Mouse (Mus musculus): ENCODE measurements around the gene Zzef1.
"Not testable (repeated sequence)": the region's sequence is repeated elsewhere in the genome, so short reads cannot be mapped to it uniquely, and the experiment has no call there.

The Zzef1 gene

DNA sequence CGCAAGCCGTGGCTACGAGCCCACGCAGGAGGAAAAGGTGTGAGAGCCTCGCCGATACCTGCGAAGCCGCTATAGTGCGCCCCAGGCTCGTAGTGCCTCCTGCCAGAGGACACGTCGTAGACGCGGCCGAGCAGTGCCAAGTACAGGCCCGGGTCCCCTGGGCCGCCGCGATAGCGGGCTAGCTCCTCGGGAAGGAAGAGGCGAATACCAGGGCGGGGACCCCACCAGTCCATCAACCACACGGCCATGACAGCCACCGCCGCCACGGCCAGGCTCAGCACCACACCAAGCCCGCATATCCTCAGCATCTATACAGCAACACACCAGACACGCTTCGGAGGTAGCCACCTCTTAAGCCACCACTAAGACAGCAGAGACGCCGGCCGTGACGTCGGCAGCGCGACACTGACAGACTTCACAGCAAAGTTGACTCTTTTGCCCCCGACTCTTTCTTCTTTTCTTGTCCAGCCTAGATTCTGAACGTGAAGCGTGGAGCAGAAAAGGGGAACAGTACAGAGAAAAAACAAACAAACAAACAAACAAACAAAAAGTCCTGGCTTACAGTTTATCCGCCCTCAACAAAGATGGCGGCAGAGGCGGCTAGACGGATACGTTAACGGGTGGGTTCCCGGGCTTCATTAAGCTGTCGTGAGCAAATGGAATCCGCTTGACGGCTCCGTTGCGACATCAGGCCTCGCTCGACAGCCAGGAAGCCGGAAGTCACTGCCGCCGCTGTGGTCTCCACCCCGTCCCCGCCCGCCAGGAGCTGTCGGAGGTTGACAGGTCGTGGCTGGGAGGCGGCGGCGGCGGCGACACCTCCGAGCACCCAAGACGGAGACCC is at the start of gene Zzef1, which contains the start of gene Cyb5d2:
Gene Zzef1 (plus strand): TSS at position 772 of the 841 bp plus-strand sequence.
Gene Cyb5d2 (minus strand): TSS at position 688 of the 841 bp plus-strand sequence.
- DNase-seq (ENCODE audit: low read depth) = peak; percentile 98

DNA sequence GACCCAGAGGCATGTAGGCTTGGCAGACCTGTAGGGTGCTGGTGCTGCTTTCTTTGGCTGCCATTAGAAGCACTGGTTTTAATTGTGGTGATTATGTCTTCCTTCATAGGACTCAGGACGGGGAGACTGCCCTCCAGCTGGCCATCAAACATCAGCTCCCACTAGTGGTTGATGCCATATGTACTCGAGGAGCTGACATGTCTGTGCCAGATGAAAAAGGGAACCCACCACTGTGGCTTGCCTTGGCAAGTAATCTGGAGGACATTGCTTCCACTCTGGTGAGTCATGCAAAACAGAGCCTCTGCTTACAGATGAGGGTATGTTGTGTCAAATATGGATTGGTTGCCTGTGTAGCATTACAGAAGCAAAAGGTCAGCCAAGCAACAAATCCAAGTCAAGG is 44.1 kb upstream of the Zzef1 start:
- DNase-seq (ENCODE audit: low read depth) = peak; percentile 94

DNA sequence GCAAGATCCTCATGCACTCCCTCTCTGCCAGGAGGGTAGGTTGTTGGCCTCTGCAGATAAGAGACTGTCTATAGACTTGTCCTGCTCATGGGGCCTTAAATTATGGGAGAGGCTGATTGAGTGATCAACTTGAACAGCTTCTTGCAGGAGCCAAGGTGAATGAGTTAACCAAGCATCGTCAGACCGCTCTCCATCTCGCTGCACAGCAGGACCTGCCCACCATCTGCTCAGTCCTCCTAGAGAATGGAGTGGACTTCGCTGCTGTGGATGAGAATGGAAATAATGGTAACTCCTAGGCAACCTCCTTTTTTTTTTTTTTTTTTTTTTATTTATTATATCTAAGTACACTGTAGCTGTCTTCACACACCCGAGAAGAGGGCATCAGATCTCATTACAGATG is 37.7 kb upstream of the Zzef1 start:
- DNase-seq (ENCODE audit: low read depth) = no peak

DNA sequence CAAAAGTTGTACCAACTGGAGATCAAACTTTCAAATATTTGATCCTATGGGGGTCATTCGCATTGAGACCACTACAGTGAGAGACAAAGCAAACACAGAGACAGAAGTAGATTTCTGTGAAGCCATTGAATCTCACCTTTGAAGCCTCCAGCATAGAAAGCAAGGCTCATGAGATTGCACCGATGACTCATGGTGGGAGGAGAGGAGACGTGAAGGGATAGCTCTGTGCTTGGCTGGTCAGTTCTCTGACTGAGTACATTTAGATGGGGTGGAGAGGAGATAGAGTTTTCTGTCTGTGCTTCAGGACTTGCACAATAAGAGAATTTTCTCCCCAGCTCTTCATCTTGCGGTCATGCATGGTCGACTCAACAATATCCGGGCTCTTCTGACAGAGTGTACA is 36.4 kb upstream of the Zzef1 start:
- peak; percentile 39 for DNase-seq (ENCODE audit: low read depth)

DNA sequence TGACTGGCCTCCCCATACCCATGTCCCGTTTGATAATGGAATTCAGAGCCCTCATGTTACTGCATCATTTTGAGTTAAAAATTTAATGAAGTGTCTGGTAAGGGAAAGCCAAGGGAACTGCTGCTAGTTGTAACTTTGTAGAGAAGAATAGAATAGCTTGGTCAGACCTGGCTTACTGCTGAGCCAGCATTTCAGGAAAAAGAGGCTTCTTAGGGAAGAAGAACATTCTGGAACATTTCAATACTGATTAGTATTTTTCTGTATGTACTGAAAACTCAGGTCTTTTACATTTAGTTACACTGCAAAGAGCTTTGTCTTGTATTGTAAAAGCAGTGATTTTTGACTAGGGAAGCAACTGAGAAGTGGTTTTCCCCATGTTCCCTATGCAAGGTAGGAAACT is 35.2 kb upstream of the Zzef1 start:
- no peak for DNase-seq (ENCODE audit: low read depth)

DNA sequence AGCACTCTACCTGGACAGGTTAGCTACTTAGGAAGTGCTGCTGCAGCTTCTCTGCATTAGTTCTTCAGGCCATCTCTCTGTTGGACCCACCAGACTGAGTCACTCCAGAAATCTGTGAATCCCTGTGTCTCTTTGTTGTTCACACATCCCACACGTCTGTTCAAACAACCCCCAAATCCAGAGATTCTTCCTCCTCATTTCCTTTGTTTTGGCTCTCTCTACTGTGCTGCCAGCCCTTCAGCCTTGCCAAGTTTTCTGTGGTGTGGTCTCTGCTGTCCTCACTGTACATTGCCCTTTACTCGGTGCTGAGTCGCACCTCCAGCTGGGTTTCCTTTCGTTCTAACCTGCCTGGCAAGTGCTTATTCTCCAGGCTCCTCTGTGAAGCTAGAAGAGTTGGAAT is 31.8 kb upstream of the Zzef1 start:
- DNase-seq (ENCODE audit: low read depth) = no peak

DNA sequence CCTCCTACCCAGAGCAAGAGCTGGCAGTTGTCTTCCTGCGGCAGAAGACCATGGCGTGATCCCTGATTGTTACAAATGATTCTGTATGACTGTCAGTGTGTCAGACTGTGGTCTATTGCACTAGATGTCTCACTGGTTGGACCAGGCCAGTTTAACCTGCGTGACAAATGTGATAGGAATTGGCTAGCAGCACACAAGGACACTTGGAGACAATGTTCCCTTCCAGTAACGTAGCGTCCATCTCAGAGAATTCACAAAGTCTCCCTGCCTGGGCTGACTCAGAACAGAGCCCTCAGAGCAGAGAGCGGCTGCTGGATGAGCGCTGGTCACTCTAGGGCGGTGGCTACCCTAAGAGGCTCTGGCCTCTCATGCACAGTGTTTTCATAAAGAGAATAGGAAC is 28.3 kb upstream of the Zzef1 start:
- no peak for DNase-seq (ENCODE audit: low read depth)

DNA sequence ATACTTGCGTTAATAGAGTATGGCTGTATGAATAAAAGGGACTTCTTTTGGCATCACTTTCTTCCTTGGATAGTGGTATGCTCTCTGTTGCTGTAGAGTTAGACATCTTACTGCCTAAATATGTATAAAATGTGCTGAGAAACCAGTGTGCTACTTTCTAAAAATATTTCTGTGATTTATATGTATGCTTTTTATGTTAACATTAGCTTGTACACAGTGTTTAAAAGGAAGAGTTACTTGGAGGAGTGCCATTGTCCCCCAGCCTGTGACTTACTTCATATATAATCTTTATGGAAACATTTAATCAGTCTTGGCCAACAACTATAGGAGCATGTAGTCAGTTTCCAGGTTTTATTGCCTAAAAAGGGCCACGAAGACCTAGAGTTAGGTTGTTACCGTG is 27.0 kb upstream of the Zzef1 start:
- no peak for DNase-seq (ENCODE audit: low read depth)

DNA sequence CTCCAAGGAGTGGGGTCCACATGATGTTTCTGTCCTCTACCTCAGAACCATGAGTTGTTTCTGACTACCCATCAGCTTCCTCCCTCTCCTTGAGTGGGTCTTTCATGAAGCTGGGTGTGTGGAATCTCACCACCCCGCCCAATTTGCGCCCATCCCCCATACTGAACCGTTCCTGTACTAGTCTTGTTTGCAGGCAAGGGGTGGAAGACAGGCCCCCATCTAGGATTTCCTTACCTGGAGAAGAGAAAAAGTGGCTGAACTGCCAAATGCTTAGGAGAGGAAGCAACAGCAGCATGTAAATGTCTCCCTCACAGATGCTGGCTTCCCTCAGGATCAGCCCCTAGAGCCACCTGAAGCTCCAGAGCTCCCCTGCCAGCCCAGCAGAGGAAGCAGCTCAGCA is 25.7 kb upstream of the Zzef1 start:
- DNase-seq (ENCODE audit: low read depth) = no peak

DNA sequence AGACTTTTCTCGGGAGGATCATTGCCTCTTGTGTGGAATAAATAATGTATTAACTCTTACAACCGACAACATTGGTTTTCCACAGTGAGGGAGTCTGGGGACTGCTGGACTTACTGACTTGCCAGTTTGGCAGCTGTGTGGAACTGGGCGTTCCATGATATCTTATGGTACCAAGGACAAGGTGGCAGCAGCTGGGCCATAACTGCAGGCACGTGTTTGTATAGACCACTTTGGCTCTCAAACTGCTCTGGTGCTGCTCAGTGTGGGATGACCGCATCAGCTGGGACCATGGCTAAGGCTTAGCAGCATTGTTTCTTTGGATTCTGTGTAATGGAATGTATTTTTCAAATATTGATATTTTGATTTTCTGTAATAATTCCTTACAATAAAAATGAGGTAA is 25.2 kb upstream of the Zzef1 start:
- DNase-seq (ENCODE audit: low read depth) = no peak

DNA sequence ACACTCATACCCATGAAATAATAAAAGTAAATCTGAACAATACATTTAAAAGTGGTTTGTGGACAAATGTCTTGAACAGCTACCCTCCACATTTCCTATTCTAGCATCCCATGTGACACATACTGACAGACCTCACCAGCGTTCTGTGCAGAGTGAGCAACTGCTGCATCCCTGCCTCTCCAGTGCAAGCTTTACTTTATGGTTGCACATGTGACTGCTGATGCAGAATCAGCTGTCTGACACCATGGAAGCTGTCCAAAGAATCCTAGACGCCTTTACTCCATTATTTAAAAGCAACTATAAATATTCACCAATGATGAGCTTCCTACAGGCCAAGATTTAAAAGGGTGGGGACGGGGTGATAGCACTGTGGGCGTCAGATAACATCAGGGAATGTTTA is 24.6 kb upstream of the Zzef1 start:
- DNase-seq (ENCODE audit: low read depth) = no peak

DNA sequence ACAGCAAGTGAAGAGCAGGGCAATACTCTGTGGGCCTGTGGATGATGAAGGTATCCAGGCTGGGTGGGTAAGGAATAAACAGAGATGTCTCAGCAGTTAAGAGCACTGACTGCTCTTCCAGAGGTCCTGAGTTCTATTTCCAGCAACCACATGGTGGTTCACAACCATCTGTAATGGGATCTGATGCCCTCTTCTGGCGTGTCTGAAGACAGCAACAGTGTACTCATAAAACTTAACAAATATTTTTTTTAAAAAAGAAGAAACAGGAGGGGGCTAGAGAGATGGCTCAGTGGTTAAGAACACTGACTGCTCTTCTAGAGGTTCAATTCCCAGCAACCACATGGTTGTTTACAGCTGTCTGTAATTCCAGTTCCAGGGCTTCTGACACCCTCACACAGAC is 23.4 kb upstream of the Zzef1 start:
- not testable (repeated sequence) for DNase-seq (ENCODE audit: low read depth)

DNA sequence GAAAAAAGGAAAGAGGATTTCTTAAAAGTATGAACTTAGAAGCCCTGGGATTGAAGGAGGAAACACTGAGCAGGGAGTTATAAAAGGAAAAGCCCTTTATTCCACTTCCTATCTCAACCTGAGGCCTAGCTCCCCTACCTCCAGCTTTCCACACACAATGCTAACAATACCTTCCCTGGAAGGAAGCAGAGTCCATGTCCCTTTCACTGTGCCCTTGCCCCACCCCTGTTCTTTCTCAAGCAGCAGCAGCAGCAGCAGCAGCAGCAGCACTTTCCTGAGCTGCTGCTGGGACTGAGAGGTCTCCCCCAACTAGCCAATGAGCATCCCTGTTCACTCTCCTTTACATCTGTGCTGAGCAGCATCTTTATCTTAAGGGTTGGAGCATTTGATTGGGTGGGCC is 17.1 kb upstream of the Zzef1 start:
- no peak for DNase-seq (ENCODE audit: low read depth)

DNA sequence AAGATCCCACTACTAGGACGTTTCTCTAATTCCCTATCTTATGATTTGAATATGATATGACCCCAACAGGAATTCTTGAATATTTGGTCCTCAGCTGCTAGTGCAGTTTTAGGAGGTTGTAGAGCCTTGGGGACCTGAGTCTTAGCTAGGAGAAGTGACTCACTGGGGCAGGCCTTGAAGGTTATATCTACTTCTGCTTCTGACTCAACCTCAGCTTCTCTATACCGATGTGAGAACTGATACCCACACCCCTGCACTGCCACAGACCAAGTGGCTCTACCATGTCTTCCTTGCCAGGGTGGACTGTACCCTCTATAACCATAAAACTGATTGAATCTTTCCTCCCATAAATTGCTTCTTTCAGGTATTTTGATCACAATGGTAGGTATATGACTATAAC is 13.9 kb upstream of the Zzef1 start:
- DNase-seq (ENCODE audit: low read depth) = peak; percentile 67

DNA sequence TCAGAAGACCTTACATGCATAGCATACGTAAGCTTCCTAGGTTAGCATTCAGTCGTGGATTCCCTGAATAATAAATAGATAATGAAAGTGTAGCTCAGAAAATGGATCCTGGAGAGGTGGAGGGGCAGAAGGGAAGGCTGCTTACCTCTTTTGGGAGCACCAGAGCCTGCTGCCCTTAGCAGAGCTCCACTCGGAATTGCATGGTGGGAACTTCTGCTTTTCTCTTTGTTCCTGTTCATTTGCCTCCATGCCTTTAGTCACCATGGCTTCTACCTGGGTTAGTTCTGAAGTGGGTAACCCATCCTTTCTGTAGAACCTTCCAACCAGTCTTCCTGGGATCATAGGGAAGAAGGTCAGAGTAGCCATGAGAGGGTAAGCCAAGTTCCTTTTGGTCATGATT is 13.5 kb upstream of the Zzef1 start:
- DNase-seq (ENCODE audit: low read depth) = no peak

DNA sequence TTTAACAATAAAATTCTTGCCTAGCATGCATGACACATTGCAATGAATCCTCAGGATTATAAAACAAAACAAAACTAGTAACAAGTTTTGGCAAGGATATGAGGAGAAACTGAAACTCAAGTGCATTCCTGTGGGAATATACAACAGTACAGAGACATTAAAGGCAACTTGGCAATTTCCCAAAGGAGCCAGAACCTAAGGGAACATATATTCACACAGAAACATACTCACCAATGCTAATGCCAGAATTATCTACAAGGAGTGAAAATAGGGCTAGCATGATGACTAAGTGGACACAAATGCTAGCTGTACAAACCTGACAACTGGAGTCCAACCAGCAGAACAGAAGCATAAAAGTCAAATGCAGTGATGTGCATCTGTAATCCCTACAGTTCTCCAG is 4.0 kb upstream of the Zzef1 start:
- no peak for DNase-seq (ENCODE audit: low read depth)

DNA sequence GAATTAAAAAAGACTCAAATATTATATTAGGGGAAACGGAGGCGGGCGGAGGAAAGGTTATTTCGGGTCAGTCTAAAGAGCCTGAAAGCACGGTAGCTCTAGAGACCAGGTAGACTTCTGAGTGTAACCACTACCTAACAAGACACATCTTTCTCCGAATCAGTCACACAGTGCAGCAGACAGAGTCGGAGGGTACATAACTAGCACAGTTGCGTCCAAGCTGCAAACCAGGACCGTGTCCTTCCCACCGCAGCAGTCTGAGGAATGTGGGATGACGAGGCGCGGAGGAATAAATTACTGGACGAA is 924 bp upstream of the Zzef1 start:
- no peak for DNase-seq (ENCODE audit: low read depth)

DNA sequence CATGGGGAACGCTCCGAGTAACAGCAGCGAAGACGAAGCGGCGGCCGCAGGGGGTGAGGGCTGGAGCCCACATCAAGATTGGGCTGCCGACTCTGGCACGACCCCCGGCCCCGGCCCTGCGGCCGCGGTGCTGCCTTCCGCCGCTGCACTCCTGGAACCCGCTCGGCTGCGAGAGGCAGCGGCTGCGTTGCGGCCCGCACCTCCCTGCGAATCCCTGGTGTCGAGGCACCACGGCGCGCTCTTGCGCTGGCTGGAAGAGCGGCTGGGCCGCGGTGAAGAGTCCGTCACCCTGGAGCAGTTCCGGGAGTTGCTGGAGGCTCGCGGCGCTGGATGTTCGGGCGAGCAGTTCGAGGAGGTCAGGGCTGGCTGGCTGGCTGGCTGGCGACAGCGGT is 266 bp downstream of the Zzef1 start:
- no peak for DNase-seq (ENCODE audit: low read depth)

DNA sequence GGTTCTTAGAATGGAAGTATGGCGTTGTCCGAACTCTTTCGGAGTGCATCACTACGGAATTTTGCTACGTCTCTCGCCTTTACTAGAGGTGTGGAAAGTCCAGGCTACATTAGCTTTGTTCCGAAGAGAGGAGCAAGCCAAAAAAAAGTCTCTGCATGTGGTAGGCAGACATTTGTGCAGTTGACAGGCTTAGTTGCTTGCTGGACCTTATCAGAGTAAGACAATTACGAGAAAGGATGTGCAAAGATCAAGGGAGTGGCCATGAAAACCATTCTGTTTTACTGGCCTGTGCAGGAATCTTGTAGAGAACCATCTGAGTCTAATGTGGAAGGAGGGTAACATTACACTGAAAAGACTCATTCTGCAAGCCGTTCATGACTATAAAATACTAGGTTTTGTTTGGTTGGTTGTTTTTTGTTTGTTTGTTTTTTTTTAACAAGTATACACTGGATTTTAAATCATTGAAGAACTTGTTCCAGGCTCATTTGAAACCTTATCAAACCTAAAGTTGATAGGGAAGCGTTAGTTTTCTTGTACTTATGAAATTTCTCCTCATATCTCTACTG is 830 bp downstream of the Zzef1 start:
- peak; percentile 23 for DNase-seq (ENCODE audit: low read depth)

DNA sequence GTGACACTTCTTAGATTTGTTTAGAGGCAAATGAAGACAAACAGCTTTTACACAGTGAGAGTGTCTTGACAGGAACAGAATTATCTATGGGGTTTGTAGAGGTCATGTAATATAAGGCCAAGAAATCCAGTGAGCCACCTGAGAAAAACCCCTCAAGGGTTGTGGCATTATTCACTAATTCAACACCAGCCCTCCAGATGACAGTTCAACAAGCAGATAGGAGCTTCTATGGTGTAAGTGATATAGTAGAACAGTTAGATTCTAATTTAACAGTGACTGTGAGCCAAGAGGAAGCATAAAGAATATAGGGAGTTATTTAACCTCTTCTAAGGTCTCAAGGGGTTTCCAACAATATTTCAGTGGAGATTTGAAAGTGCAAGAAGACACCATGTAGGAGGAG is 2.1 kb downstream of the Zzef1 start:
- no peak for DNase-seq (ENCODE audit: low read depth)

DNA sequence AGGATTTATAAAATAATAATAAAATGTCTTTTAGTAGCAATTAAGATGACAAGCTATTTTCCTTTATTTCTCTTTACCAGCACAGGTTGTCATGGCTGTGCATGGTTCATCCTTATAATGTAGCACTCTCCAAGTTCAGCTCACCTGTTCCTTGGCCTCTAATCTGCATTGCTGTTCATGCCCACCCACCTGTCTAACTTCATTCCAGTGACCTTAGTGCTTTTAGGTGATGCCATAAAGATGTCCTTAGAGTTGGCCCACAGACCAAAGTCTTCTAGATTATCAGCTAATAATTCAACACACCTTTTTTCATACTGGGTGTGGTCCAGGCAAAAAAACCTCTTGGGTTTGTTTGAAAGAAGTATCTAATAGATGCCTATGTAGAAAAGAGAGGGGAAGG is 5.2 kb downstream of the Zzef1 start:
- DNase-seq (ENCODE audit: low read depth) = no peak

DNA sequence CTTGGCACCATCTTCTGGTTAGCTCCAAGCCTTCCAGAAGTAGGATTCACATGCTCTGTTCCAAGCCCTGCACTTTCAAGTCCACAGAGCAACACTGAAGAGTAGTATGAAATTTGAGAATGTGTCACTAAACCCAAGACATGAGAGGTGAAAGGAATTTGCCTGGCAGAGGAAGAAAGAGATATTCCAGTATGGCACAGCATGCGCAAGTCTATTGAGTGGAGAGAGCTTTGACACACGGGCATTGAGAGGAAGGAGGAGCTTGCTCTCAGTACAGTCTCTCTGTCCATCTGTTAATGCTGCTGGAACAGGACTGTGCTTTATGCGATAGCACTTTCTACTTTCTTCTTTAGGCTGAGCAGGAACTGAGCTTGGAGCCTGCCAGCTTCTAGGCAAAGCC is 7.0 kb downstream of the Zzef1 start:
- no peak for DNase-seq (ENCODE audit: low read depth)

DNA sequence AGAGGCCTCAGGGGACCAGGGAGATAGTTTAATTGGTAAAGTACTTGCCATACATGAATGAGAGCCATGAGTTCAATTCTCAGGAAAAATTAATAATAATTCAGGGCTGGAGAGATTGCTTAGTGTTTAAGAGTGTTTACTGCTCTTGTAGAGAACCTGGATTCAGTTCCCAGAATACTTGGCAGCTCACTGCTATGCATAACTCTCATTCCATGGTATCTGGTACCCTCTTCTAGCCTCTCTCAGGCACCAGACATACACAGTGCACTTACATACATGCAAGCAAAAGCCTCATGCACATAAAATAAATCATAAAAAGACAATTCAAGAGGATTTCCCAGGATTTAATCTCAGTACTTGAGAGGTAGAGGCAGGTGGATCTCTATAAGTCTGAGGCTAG is 8.6 kb downstream of the Zzef1 start:
- DNase-seq (ENCODE audit: low read depth) = no peak

DNA sequence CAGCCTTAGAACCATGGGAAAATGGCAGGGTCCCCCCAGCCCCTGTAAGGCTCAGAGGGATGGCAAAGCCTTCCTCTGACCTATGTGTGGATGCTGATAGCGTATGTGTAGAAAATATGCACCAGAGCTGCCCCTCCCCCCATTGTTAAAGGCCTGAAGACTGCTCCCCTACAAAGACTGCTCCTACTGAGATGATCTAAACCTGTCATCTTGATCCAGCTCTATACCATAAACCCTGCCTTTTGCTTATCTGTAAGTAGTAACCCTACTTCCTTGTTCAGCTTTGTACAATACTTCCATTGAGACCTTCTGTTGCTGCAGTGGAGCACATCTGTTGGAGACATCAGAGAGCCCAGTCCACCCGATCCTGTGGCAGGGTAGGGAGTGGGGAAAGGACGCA is 9.2 kb downstream of the Zzef1 start:
- DNase-seq (ENCODE audit: low read depth) = no peak

Data from 416B (cell line).